Mouse (Mus musculus) liver, embryonic 14.5 days (tissue): ENCODE data around the gene Tmem270. TPM values are rescaled to one million over a fixed set of nuclear protein-coding genes. Genes with fewer than 3 reads are reported as not detected.
A peak's percentile ranks its signal among the peaks of the same experiment; 100 is the strongest.

Experiments
- ATAC-seq: fragments of 200-750 bp; cut with Nextera tagmentation; 2 replicates; pipeline ENCODE4 v1.8.0; 2017; ENCODE audit warnings: moderate number of reproducible peaks, mild to moderate bottlenecking, moderate library complexity; ENCODE audit not compliant: insufficient read depth
- DNase-seq, 3 experiments: peaks; one replicate each; pipeline ENCODE4 v3.0.0-alpha.2; 2012 to 2013; ENCODE audit warnings: low read depth in 3 of 3, low spot score in 3 of 3
- H3K27ac ChIP-seq: fragments of 300-500 bp; sonication (generic); 2 replicates; pipeline ENCODE4 v1.5.1; 2014; ENCODE audit warnings: moderate library complexity, mild to moderate bottlenecking, control low read depth, inconsistent platforms
- H3K27me3 ChIP-seq: fragments of 300-500 bp; sonication (generic); 2 replicates; pipeline ENCODE4 v1.6.1; 2014; ENCODE audit warnings: mild to moderate bottlenecking, low read length, moderate library complexity; ENCODE audit not compliant: control insufficient read depth, insufficient read depth
- H3K36me3 ChIP-seq: fragments of 300-500 bp; sonication (generic); replicated peaks from 2 replicates; pipeline ENCODE4 v1.6.1; 2014; ENCODE audit warnings: low read depth; ENCODE audit not compliant: control insufficient read depth, insufficient read depth
- H3K4me1 ChIP-seq, 2 experiments: fragments of 200-500 bp in 1 of 2; fragments of 300-500 bp in 1 of 2; sonication (generic) in 1 of 2; replicated peaks; 2 replicates each; pipeline ENCODE4 v1.6.1; 2012 to 2014; ENCODE audit warnings: antibody characterized with exemption in 1 of 2, inconsistent platforms in 1 of 2, low read length in 1 of 2; ENCODE audit not compliant: control insufficient read depth in 2 of 2, insufficient read depth in 2 of 2
- H3K4me2 ChIP-seq: fragments of 300-500 bp; sonication (generic); 2 replicates; pipeline ENCODE4 v1.6.1; 2014; ENCODE audit warnings: low read depth, mild to moderate bottlenecking, control low read depth, moderate library complexity
- H3K4me3 ChIP-seq, 2 experiments: fragments of 200-500 bp in 1 of 2; fragments of 300-500 bp in 1 of 2; sonication (generic) in 1 of 2; 2 replicates each; pipeline ENCODE4 v1.5.1; 2012 to 2014; ENCODE audit warnings: low read depth in 2 of 2, low read length in 2 of 2, mild to moderate bottlenecking in 2 of 2, control low read depth in 1 of 2, inconsistent platforms in 1 of 2, moderate library complexity in 1 of 2; ENCODE audit not compliant: insufficient read depth in 1 of 2
- H3K9ac ChIP-seq: fragments of 300-500 bp; sonication (generic); replicated peaks from 2 replicates; pipeline ENCODE4 v1.6.1; 2014; ENCODE audit warnings: mild to moderate bottlenecking, control low read depth, moderate library complexity
- H3K9me3 ChIP-seq: fragments of 300-500 bp; sonication (generic); 2 replicates; pipeline ENCODE4 v1.6.1; 2016; ENCODE audit warnings: low read length, mixed read lengths; ENCODE audit not compliant: control insufficient read depth
- CTCF ChIP-seq: IDR thresholded peaks from 2 replicates; pipeline ENCODE4 v1.5.1; 2016; ENCODE audit warnings: antibody characterized with exemption, low read depth, control low read depth
- EP300 ChIP-seq: IDR thresholded peaks from 2 replicates; pipeline ENCODE4 v1.6.1; 2016; ENCODE audit warnings: antibody characterized with exemption, low read depth
- WGBS: fragments of 180-500 bp; shearing (Covaris S2); extraction: QIAGEN DNeasy Blood & Tissue Kit; methylation state at CpG from one replicate; pipeline ENCODE4 v1.1.7; 2014; ENCODE audit not compliant: insufficient replicate concordance; 5-methylcytosine and 5-hydroxymethylcytosine counted together
- polyA plus RNA-seq, 2 experiments: library from polyadenylated mRNA; depleted of rRNA in 1 of 2; stranded (reverse) in 1 of 2; unstranded in 1 of 2; fragments of >200 nt; fragmentation: Nextera tagmentation in 1 of 2; extraction: Ambion mirVana in 1 of 2; gene quantifications; 2 replicates each; pipeline versions ENCODE4 v1.2.1 to v1.2.3; 2012 to 2014

Gene Tmem270
- polyA plus RNA-seq, 2 experiments: 0.04 TPM; not detected in 1

DNA sequence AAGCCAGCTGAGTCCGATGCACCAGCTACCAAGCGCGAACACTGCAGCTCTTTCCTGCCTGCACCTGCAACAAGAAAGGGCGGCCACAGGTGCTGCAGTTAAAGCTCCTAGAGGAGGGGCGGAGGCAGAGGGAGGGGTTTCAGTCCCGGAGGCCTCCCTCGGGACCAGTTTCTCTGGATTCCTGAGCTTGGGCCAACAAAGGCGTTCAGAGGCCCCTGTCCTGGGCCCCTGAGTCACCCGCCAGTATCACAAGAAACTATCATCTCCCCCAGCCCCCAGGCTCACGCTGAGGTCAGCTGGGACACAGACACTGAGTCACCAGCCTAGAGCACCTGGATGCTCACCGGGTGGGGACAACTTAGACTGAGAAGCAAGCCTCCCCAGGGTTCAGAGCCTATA, 40.3 kb upstream of the Tmem270 start, which contains the start of gene Cldn4:
TSS of gene Cldn4 (minus strand) at position 78 of the 399 bp plus-strand sequence.
- no peak for ATAC-seq
- WGBS: 42% methylated on average over 11 of the region's 11 CpGs

GRCm38 (mm10) chr5:134946063-134946856, 39.7 kb upstream of the Tmem270 start:
- DNase-seq (no peak), ATAC-seq (no peak)
- WGBS: 49% methylated on average over 43 of the region's 43 CpGs
- Histone ChIP-seq H3K4me1 (peaks cover 0 to 6% of the 10 kb centered on the region in 2 experiments; a peak in 2 of 4 replicates), H3K27me3 (no peaks in the 10 kb centered on the region), H3K4me3 (no peak overlapping the region), H3K4me2 (no peak overlapping the region), H3K36me3 (no peaks in the 10 kb centered on the region), H3K9ac (no peak overlapping the region), H3K27ac (no peak overlapping the region), H3K9me3 (no peaks in the 10 kb centered on the region)
- TF ChIP-seq CTCF: no peak
- TF ChIP-seq EP300: no peak

More for the DNA sequence above, 40.3 kb upstream of the Tmem270 start, which contains the start of gene Cldn4:
- TF ChIP-seq CTCF (no peak), EP300 (no peak)
- Histone ChIP-seq H3K9me3 (no peaks in the 10 kb centered on the region), H3K4me3 (no peak within 1 kb of the TSS), H3K9ac (no peak within 1 kb of the TSS), H3K27me3 (no peaks in the 10 kb centered on the region), H3K36me3 (no peaks in the 10 kb centered on the region), H3K27ac (no peak within 1 kb of the TSS), H3K4me2 (no peak within 1 kb of the TSS), H3K4me1 (peaks cover 0 to 8% of the 10 kb centered on the region in 2 experiments; a peak in 2 of 4 replicates)
- no peak for DNase-seq

DNA sequence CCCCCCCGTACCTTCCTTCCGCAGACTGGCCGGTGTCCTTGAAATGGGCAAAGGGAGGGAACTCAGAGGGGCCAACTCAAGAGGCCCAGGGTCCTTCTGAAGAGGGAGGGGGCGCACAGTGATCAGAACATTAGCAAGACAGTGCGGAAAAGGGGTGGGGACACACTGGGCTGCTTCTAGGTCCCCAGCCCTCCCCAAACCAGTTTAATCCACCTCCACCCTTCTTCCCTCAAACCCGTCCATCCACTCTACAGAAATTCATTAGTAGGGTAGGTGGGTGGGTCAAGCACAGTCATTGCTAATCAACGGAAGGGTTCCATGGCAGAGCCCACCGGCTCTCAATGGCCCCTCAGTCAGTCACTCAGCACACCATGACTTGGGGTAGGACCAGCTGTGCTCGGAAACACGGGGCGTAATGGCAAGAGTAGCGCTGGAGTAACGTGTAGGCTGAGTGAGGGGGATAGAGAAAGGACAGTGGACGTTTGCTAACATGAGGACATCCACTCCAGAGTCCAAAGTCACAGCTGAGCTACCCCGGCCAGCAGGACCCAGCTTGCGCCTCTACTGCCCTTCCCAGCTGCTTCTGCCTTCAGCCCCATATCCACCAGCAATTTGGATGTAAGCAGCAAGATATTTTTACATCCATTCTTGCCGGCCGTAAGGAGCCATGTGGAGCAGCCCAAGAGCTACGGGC, 38.9 kb upstream of the Tmem270 start:
- TF ChIP-seq CTCF (no peak), EP300 (no peak)
- H3K9me3 ChIP-seq: no peaks in the 10 kb centered on the region
- no peak overlapping the region for H3K4me3 ChIP-seq
- no peaks in the 10 kb centered on the region for H3K4me1 ChIP-seq
- DNase-seq (no peak), ATAC-seq (peak; percentile 36; the same call in 1 of the 2 replicates)
- no peak overlapping the region for H3K27ac ChIP-seq
- 52% methylated on average over 19 of the region's 19 CpGs for WGBS
- H3K27me3 ChIP-seq: no peaks in the 10 kb centered on the region
- no peaks in the 10 kb centered on the region for H3K36me3 ChIP-seq
- no peak overlapping the region for H3K4me2 ChIP-seq
- H3K9ac ChIP-seq: no peak overlapping the region

DNA sequence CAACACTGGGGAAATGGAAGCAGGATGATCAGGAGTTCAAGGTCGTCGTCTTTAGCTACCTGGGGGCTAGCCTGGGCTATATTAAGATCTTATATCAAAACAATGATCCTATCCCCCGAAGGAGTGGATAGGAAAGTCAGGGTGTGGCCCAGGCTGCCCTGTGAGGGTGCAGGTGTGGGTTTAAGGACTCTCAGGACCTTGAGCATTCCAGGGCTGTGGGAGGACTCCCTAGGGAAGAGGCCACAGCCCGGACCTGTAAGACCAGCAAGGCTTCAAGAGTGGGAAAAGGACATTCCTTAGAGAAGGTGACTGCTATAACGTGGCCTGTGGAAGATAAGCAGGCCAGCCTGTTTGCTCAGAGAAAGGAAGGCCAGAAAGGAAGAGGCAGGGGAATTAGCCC, 37.6 kb upstream of the Tmem270 start:
- WGBS: 37% methylated on average over 5 of the region's 5 CpGs
- H3K27me3 ChIP-seq: no peaks in the 10 kb centered on the region
- no peak overlapping the region for H3K4me3 ChIP-seq
- no peak for ATAC-seq
- no peak overlapping the region for H3K27ac ChIP-seq
- no peak overlapping the region for H3K9ac ChIP-seq
- no peak for DNase-seq
- H3K4me1 ChIP-seq: no peaks in the 10 kb centered on the region
- H3K36me3 ChIP-seq: no peaks in the 10 kb centered on the region
- no peak overlapping the region for H3K4me2 ChIP-seq
- TF ChIP-seq CTCF: no peak
- no peak for TF ChIP-seq EP300
- no peaks in the 10 kb centered on the region for H3K9me3 ChIP-seq

GRCm38 (mm10) chr5:134942740-134943139, 36.2 kb upstream of the Tmem270 start:
- Histone ChIP-seq H3K4me1 (no peaks in the 10 kb centered on the region), H3K36me3 (no peaks in the 10 kb centered on the region), H3K4me2 (no peak overlapping the region), H3K27ac (no peak overlapping the region), H3K9ac (no peak overlapping the region), H3K27me3 (no peaks in the 10 kb centered on the region), H3K4me3 (no peak overlapping the region), H3K9me3 (no peaks in the 10 kb centered on the region)
- no peak for DNase-seq
- no peak for ATAC-seq
- TF ChIP-seq CTCF: no peak
- no peak for TF ChIP-seq EP300
- 59% methylated on average over 2 of the region's 2 CpGs for WGBS
